Mouse (Mus musculus) neural tube, embryonic 14.5 days (tissue): ENCODE data around the gene Gper1. TPM values are rescaled to one million over a fixed set of nuclear protein-coding genes. Genes with fewer than 3 reads are reported as not detected.

Source experiments
- ATAC-seq: fragments of 200-750 bp; cut with Nextera tagmentation; 2 replicates; pipeline ENCODE4 v1.8.0; 2017; ENCODE audit warnings: low read depth, mild to moderate bottlenecking, moderate TSS enrichment, moderate library complexity
- H3K27ac ChIP-seq: fragments of 300-500 bp; sonication (generic); 2 replicates; pipeline ENCODE4 v1.5.1; 2014; ENCODE audit warnings: low read depth, mild to moderate bottlenecking, control low read depth, low read length, moderate library complexity, mixed read lengths
- H3K27me3 ChIP-seq: fragments of 300-500 bp; sonication (generic); 2 replicates; pipeline ENCODE4 v1.6.1; 2014; ENCODE audit warnings: low read length; ENCODE audit not compliant: control insufficient read depth, insufficient read depth
- H3K36me3 ChIP-seq: fragments of 300-500 bp; sonication (generic); 2 replicates; pipeline ENCODE4 v1.6.1; 2014; ENCODE audit warnings: low read length, mixed read lengths; ENCODE audit not compliant: control insufficient read depth, insufficient read depth
- H3K4me1 ChIP-seq: fragments of 300-500 bp; sonication (generic); 2 replicates; pipeline ENCODE4 v1.6.1; 2014; ENCODE audit warnings: low read length; ENCODE audit not compliant: control insufficient read depth, insufficient read depth
- H3K4me2 ChIP-seq: fragments of 300-500 bp; sonication (generic); 2 replicates; pipeline ENCODE4 v1.6.1; 2014; ENCODE audit warnings: mild to moderate bottlenecking, low read depth, low read length, control low read depth
- H3K4me3 ChIP-seq: fragments of 300-500 bp; sonication (generic); 2 replicates; pipeline ENCODE4 v1.5.1; 2014; ENCODE audit warnings: low read depth, low read length, control low read depth, mixed read lengths
- H3K9ac ChIP-seq: fragments of 300-500 bp; sonication (generic); replicated peaks from 2 replicates; pipeline ENCODE4 v1.6.1; 2014; ENCODE audit warnings: low read depth, mild to moderate bottlenecking, control low read depth, low read length, mixed read lengths
- H3K9me3 ChIP-seq: fragments of 300-500 bp; sonication (generic); 2 replicates; pipeline ENCODE4 v1.6.1; 2016; ENCODE audit warnings: low read length; ENCODE audit not compliant: control insufficient read depth
- WGBS: fragments of 180-500 bp; shearing (Covaris S2); extraction: QIAGEN DNeasy Blood & Tissue Kit; methylation state at CpG from one replicate; pipeline ENCODE4 v1.1.7; 2014; 5-methylcytosine and 5-hydroxymethylcytosine counted together
- polyA plus RNA-seq: library from polyadenylated mRNA; unstranded; fragments of >200 nt; fragmentation: Nextera tagmentation; extraction: Ambion mirVana; gene quantifications from 2 replicates; pipeline ENCODE4 v1.2.1, GENCODE M21; 2014

The Gper1 gene
- polyA plus RNA-seq, 1 experiment from 2014 or later = 6.2 TPM

DNA sequence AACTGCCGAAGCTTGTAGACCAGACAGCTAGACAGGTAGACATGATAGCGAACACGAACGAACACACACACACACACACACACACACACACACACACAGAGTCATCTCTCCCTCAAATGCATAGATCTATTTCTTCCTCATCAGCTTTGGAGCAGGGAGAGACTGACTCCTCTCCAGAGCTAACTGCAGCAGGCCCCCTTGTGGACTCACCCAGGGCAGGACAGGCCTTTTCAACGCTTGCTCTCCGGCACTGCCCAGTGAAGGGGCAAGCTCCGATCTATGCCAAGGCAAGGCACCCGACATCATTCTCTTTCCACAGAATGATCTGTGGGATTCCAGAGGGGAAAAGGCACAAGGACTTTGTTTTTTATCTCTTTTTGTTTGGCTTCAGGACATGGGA is 22.3 kb downstream of the Gper1 start:
- Histone ChIP-seq H3K9me3 (no peaks in the 10 kb centered on the region), H3K4me3 (no peak overlapping the region), H3K27me3 (no peaks in the 10 kb centered on the region), H3K27ac (no peak overlapping the region), H3K36me3 (no peaks in the 10 kb centered on the region), H3K4me1 (peaks cover 13% of the 10 kb centered on the region; the same call in 1 of the 2 replicates), H3K4me2 (no peak overlapping the region), H3K9ac (no peak overlapping the region)
- ATAC-seq = no peak
- WGBS = 90% methylated on average over 8 of the region's 8 CpGs

DNA sequence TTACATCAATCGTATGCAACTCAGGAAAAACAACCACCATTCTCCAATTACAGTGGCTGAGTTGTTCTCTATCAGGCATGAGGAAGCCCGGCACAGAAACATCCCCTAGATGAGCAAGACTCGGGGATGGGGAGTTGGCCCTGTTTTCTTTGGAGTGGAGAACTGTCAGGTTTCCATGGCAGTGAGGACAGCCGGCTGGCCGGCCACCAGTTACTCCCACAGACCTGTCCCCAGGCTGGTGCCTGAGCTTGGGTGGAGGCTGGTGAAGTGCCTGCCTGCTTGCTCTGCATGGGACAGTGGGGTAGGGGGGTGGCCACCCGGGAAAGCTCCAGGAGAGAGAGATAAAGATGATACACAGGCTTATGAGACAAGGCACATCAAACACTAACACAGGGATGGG is 25.1 kb downstream of the Gper1 start:
- H3K36me3 ChIP-seq = no peaks in the 10 kb centered on the region
- ATAC-seq = no peak
- H3K9me3 ChIP-seq = no peaks in the 10 kb centered on the region
- H3K27me3 ChIP-seq = no peaks in the 10 kb centered on the region
- H3K27ac ChIP-seq = no peak overlapping the region
- H3K4me1 ChIP-seq = peaks cover 9% of the 10 kb centered on the region; the same call in 1 of the 2 replicates
- no peak overlapping the region for H3K4me3 ChIP-seq
- no peak overlapping the region for H3K9ac ChIP-seq
- no peak overlapping the region for H3K4me2 ChIP-seq
- 68% methylated on average over 6 of the region's 6 CpGs for WGBS

DNA sequence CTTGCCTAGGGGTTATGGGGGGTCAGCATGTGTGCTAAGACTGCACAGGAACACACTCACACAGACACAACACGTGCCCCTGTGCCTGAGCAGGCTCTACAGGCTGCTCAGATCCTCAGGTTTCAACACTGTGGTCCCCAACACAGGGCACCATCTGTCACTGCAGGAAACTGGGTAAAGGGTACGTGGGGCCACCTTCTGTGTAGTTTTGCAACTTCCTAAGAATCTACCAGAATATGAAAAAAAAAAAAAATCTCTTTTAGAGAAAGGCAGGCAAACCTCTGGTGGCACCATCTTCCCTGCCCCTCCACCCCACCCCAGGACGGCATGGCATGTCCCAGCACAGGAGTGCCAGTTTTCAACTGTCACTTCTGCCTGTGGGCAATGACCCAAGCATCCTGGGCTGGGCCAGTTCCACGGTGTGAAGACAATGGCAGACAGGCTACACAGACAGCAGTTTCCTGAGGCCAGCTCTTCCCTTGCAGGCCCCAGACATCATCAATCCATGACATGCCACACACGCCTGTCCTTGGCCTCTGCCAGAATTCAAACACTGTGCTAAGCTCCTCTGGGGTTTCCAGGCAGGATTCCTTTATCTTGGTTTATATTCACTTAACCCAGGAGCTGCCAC is 26.3 kb downstream of the Gper1 start:
- ATAC-seq = peak; percentile 56; the same call in 1 of the 2 replicates
- H3K36me3 ChIP-seq = no peaks in the 10 kb centered on the region
- no peaks in the 10 kb centered on the region for H3K27me3 ChIP-seq
- no peak overlapping the region for H3K9ac ChIP-seq
- no peak overlapping the region for H3K4me3 ChIP-seq
- peaks cover 9% of the 10 kb centered on the region; the same call in 1 of the 2 replicates for H3K4me1 ChIP-seq
- WGBS = 26% methylated on average over 5 of the region's 5 CpGs
- H3K4me2 ChIP-seq = no peak overlapping the region
- no peaks in the 10 kb centered on the region for H3K9me3 ChIP-seq
- 0 out of 2 replicates have a peak overlapping the region, but pooled peaks have one; percentile 25 for H3K27ac ChIP-seq

DNA sequence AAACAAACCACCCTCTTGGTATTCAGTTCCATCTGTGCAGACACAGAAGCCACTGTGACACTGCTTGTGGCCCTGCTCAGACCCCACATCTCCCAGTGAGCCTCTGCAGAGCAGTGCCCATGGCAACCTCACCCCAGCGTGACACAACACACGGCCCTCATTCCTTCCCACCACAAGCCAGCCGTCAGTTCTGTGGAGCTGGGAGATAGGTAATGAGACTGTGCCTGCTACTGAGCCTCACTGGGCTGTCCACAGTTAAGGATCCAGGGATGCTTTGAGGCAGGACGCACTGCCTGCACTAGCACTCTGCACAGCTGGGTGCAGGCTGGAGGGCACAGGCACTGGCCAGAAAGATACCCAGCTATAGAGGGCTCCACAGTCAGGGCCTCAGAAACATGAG is 27.0 kb downstream of the Gper1 start:
- H3K27me3 ChIP-seq = no peaks in the 10 kb centered on the region
- 20% methylated on average over 4 of the region's 4 CpGs for WGBS
- 0 out of 2 replicates have a peak overlapping the region, but pooled peaks have one; percentile 25 for H3K27ac ChIP-seq
- H3K9ac ChIP-seq = no peak overlapping the region
- peaks cover 9% of the 10 kb centered on the region; the same call in 1 of the 2 replicates for H3K4me1 ChIP-seq
- no peak overlapping the region for H3K4me3 ChIP-seq
- no peaks in the 10 kb centered on the region for H3K36me3 ChIP-seq
- ATAC-seq = peak; percentile 75; the same call in 1 of the 2 replicates
- no peak overlapping the region for H3K4me2 ChIP-seq
- no peaks in the 10 kb centered on the region for H3K9me3 ChIP-seq

DNA sequence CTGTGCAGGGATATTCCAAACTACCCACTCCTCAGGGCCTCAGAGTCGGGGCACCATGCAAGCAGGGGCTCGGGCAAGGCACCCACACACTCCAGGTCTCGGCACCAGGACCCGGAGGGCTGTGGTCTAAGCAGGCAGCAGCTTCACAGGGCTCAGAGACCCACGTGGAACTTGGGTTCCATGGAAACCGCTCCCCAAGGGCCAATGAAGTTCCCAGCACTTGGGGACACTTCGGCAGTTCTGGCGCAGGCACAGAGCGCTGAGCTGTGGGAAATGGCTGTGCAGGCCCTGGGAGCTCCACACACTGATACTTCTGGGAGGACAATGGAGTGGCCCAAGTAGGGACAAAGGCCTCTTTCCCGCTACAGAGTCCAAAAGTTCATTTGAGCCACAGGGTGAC is 30.1 kb downstream of the Gper1 start:
- WGBS = 80% methylated on average over 10 of the region's 10 CpGs
- H3K4me2 ChIP-seq = no peak overlapping the region
- no peak for ATAC-seq
- H3K4me1 ChIP-seq = peaks cover 9% of the 10 kb centered on the region; the same call in 1 of the 2 replicates
- no peak overlapping the region for H3K27ac ChIP-seq
- no peak overlapping the region for H3K9ac ChIP-seq
- no peaks in the 10 kb centered on the region for H3K27me3 ChIP-seq
- H3K9me3 ChIP-seq = no peaks in the 10 kb centered on the region
- H3K36me3 ChIP-seq = 0 out of 2 replicates have a peak, but pooled peaks cover 3% of the 10 kb centered on the region
- no peak overlapping the region for H3K4me3 ChIP-seq

DNA sequence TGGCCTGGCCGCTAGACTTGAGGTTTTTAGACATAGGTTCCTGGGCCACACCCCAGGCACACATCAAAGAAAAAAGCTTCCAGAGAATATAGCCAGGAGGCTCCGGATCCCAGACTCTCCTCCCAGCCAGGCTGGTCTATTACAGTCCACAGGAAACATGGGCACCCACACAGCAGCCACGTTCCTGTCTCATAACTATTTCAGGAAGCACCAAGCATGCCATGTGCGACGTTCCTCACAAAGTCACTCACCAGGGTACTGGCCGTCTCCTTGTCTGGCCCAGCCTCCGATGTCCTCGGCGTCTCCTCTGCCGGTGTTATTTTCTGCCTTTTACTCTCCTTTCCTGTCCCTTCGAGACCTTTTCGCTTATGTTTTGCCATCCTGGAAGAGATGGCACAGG is 32.2 kb downstream of the Gper1 start:
- H3K9me3 ChIP-seq = no peaks in the 10 kb centered on the region
- ATAC-seq = no peak
- H3K9ac ChIP-seq = no peak overlapping the region
- peaks cover 7% of the 10 kb centered on the region; the same call in 1 of the 2 replicates for H3K4me1 ChIP-seq
- no peak overlapping the region for H3K4me3 ChIP-seq
- no peak overlapping the region for H3K27ac ChIP-seq
- H3K36me3 ChIP-seq = 0 out of 2 replicates have a peak, but pooled peaks cover 3% of the 10 kb centered on the region
- H3K4me2 ChIP-seq = no peak overlapping the region
- H3K27me3 ChIP-seq = no peaks in the 10 kb centered on the region
- WGBS = 94% methylated on average over 12 of the region's 12 CpGs

DNA sequence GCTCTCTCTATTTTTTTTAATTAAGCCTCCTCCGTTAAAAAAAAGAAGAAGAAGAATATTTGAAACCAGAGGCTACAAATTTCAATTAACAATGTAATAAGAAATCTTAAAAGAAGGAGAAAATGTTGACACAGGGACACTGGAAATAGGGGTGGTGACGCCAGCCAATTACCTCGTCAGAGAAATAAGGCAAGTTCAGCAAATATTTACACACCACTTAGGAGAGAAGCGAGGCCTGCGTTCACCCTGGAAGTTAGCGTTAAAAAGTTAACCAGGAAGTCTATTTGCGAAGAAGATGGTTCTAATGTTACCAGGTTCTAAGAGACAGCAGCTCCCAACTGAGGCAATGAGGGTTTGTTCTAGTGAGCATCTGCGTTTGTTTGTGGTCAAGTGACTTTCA is 34.3 kb downstream of the Gper1 start:
- Histone ChIP-seq H3K9me3 (no peaks in the 10 kb centered on the region), H3K36me3 (0 out of 2 replicates have a peak, but pooled peaks cover 3% of the 10 kb centered on the region), H3K27ac (no peak overlapping the region), H3K4me1 (peaks cover 10% of the 10 kb centered on the region; the same call in 1 of the 2 replicates), H3K9ac (no peak overlapping the region), H3K4me3 (no peak overlapping the region), H3K27me3 (no peaks in the 10 kb centered on the region), H3K4me2 (no peak overlapping the region)
- 95% methylated on average over 8 of the region's 8 CpGs for WGBS
- no peak for ATAC-seq

DNA sequence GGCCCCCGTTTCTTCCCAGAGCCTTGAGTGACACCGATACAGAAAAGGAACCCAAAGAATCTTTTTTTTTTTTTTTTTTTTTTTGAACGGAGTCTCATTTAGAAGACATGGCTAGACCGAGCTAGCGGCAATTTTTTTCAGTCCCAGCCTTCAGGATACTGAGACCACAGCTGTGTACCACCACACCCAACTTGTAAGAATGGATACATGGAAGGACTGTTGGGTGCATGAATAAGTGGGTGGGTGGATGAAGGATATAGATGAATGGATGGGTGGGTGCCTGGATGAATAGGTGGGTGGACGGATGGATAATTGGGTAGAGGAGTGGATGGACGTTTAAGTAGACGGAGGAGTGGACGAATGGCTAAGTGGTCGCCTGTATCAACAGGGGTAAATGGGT is 37.0 kb downstream of the Gper1 start:
- peaks cover 10% of the 10 kb centered on the region; the same call in 1 of the 2 replicates for H3K4me1 ChIP-seq
- H3K4me2 ChIP-seq = peak overlapping the region; percentile 83
- ATAC-seq = peak; percentile 16
- H3K27ac ChIP-seq = no peak overlapping the region
- 0 out of 2 replicates have a peak, but pooled peaks cover 3% of the 10 kb centered on the region for H3K36me3 ChIP-seq
- peak overlapping the region; percentile 52 for H3K9ac ChIP-seq
- H3K4me3 ChIP-seq = peak overlapping the region; percentile 52
- WGBS = 11% methylated on average over 10 of the region's 10 CpGs
- H3K27me3 ChIP-seq = no peaks in the 10 kb centered on the region
- no peaks in the 10 kb centered on the region for H3K9me3 ChIP-seq

DNA sequence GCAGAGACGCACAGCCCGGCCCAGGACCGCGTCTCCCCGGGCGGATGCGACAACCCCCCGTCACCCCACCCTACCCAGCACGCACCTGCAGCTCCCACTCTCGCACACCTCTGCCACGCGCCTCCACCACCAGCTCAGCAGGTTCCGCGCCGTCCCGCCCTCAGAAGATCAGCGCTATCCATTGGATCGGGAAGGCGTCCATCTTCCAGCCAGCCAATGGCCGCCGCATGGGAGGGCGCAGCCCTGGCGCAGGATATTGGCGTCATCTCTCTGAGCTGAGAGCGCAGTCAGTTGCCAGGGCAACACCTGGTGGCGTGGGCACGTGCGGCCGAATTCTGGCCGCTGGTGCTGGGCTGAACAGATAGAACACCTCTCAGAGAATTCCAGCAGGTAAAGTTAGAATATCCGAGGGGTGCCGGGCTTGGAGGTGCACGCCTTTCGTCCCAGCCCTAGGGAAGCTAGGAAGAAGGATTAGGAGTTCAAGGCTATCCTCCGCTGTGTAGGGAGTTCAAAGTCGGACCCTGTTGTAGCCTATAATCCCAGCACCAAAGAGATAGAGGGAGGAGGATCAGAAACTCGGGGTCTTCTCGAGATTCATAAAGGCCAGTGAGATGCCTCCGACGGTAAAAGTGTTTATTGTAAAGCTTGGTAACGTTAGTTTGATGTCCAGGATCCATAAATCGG is 37.6 kb downstream of the Gper1 start, which contains the start of gene 3110082I17Rik:
3110082I17Rik (minus strand) TSS at position 144 of the 684 bp plus-strand sequence.
- H3K4me1 ChIP-seq = peaks cover 10% of the 10 kb centered on the region; the same call in 1 of the 2 replicates
- no peaks in the 10 kb centered on the region for H3K27me3 ChIP-seq
- H3K4me2 ChIP-seq = peak within 1 kb of the TSS; percentile 83
- H3K27ac ChIP-seq = no peak within 1 kb of the TSS
- peak; percentile 99 for ATAC-seq
- no peaks in the 10 kb centered on the region for H3K9me3 ChIP-seq
- H3K4me3 ChIP-seq = peak within 1 kb of the TSS; percentile 52
- peak within 1 kb of the TSS; percentile 52 for H3K9ac ChIP-seq
- no peaks in the 10 kb centered on the region for H3K36me3 ChIP-seq
- 4% methylated on average over 41 of the region's 42 CpGs for WGBS
